Mouse (Mus musculus): ENCODE data around the gene Prl8a6. TPM values are rescaled to one million over a fixed set of nuclear protein-coding genes. Genes with fewer than 3 reads are reported as not detected.

The Prl8a6 gene
- not detected for polyA plus RNA-seq (2017; shearing (Covaris generic))

DNA sequence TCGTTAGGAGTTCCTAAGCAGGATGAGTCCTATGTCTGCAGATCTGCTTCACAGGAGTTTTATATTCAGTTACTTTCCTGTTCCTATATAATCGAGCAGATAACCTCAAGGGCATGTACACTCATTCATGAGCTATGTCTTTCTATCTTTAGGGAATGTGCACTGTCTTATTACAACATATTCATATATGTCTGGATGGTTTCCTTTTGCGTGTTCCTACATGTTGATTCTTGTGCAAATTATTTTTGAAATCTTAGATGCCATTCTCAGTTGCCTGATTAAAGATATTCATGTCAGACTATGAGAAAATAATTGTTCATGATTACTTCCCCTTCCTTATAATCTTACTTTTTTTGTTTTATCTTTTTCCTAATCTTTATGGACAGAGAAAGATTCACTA lies at the start of gene Prl8a6:
Gene Prl8a6, minus strand, starts transcription at position 101 of the 400 bp plus-strand sequence.
- no peak for ATAC-seq

DNA sequence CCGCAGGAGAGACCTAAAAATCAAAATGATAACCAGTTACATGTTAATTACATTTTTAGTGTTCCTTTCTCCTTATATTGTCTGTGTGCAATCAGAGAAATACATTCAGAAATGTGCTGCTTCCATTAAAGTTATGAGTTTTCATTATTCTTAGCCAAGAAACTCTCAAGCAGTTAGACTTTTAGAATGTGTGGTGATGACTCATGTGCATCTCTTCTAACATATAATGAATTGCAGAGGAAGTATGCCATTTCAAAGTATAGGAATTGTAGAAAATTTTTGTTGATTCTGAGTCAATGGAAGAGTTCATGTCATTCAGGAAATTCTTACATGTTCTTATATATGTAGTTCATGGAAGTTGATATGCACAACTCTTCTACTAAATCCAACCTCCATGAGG lies 5.3 kb downstream of the Prl8a6 start:
- ATAC-seq: no peak

DNA sequence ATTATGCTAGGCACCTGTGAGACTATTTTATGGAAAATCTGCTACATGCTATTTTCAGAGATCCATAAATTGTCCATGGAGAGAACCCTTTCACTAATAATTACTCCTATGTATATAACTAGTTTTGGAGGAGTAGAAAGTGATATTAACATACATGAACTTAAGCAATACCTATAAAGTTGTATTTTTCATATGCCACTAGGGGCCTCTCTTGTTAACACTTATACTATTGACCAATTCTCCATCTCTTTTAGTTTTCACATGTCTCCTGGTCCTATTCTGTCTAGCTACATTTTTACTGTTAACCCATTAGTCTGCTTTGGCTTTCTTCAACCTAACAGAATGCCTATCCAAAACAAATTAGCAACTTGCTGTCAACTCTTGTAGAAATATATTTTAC lies 24.8 kb downstream of the Prl8a6 start:
- no peak for ATAC-seq

DNA sequence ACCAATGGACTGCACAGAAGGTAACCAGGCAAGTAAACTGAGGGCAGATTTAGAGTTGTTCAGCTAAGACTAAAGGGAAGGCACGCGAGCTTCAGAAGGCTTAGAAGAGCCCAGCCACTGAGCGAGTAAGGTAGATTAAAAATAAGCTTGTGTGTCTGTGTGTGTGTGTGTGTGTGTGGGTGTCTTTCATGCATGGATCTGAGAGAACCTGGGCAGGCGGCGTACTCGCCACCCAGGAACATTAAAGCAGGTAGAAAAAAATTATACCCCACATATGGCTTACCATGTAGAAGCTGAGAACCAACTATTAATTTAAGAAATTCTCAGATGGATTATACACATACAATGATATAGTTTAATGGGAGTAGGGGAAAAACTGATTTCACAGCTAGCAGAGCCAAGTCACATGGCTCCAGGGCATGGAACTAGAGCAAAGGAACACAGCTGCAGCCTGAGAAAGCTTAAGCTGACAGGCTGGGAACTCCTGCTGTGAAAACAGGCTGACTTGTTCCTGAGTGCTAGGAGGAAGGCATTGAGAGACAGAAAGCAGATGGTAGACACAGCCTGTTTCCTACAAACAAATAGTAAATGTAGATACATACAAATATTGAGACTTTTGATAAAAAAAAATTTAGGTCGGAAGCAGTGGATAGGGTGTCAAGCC lies 39.3 kb downstream of the Prl8a6 start:
- ATAC-seq: no peak

DNA sequence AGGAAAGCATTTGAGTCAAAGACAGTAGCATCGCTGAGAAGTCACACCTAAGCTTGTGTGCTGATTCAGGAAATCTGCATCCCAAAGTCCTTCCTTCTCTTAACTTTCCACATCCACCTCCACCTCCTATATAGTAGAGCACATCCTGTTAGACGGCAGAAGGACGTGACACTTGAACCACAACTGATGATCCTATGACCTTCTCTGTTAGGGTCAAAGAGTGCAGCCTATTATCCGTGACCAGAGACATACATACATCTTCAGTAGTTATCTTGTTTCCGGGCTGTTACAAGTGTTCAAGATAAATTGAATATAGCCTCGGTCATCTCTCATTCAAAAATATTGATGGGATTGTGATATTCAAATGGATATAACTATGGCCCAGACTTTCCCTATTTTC lies 47.7 kb downstream of the Prl8a6 start, which contains the start of gene Prl2b1:
Gene Prl2b1, minus strand, starts transcription at position 101 of the 400 bp plus-strand sequence.
- ATAC-seq: no peak

Other genes starting within 250 kb of the Prl8a6 start
- not detected for gene Prl3c1, start 242.0 kb downstream of the Prl8a6 start, polyA plus RNA-seq (2017; shearing (Covaris generic))
- gene Prl3b1, start 196.8 kb downstream of the Prl8a6 start, polyA plus RNA-seq (2017; shearing (Covaris generic)): not detected
- gene Prl3a1, start 179.3 kb downstream of the Prl8a6 start, polyA plus RNA-seq (2017; shearing (Covaris generic)): not detected
- under 1 TPM in 1 of 2 experiments, not detected in 1; 0.41 TPM for gene Prl6a1, start 126.1 kb downstream of the Prl8a6 start, polyA plus RNA-seq (2017; shearing (Covaris generic))
- gene Prl8a2, start 93.0 kb downstream of the Prl8a6 start, polyA plus RNA-seq (2017; shearing (Covaris generic)): not detected
- gene Prl2b1, start 47.8 kb downstream of the Prl8a6 start, polyA plus RNA-seq (2017; shearing (Covaris generic)): not detected
- gene Prl8a8, start 74.5 kb upstream of the Prl8a6 start, polyA plus RNA-seq (2017; shearing (Covaris generic)): not detected
- not detected for gene Prl8a9, start 125.9 kb upstream of the Prl8a6 start, polyA plus RNA-seq (2017; shearing (Covaris generic))
- gene Prl8a1, start 143.5 kb upstream of the Prl8a6 start, polyA plus RNA-seq (2017; shearing (Covaris generic)): not detected
- not detected for gene Prl7b1, start 171.9 kb upstream of the Prl8a6 start, polyA plus RNA-seq (2017; shearing (Covaris generic))
- gene Prl7a1, start 203.8 kb upstream of the Prl8a6 start, polyA plus RNA-seq (2017; shearing (Covaris generic)): not detected
- under 1 TPM in 1 of 2 experiments, not detected in 1; 0.26 TPM for gene Prl7a2, start 229.3 kb upstream of the Prl8a6 start, polyA plus RNA-seq (2017; shearing (Covaris generic))

All from activated CD4-positive, CD25-positive, alpha-beta regulatory T cell, adult 4 months (primary cell).